Mouse (Mus musculus) ES-Bruce4 (cell line): ENCODE measurements around the gene Zranb3. TPM values are rescaled to one million over a fixed set of nuclear protein-coding genes. Genes with fewer than 3 reads are reported as not detected.

ENCODE experiments used
- H3K27ac ChIP-seq: 2 replicates; pipeline ENCODE4 v1.5.1; 2012; ENCODE audit warnings: low read length, inconsistent platforms; ENCODE audit not compliant: insufficient read depth
- H3K27me3 ChIP-seq: 2 replicates; pipeline ENCODE4 v1.6.1; 2012; ENCODE audit warnings: mild to moderate bottlenecking, low read length, inconsistent platforms; ENCODE audit not compliant: control insufficient read depth, poor library complexity, insufficient read depth, severe bottlenecking
- H3K36me3 ChIP-seq: 2 replicates; pipeline ENCODE4 v1.6.1; 2012; ENCODE audit warnings: inconsistent platforms, mild to moderate bottlenecking, low read length, moderate library complexity; ENCODE audit not compliant: control insufficient read depth, poor library complexity, insufficient read depth, severe bottlenecking
- H3K4me1 ChIP-seq: one replicate; pipeline ENCODE4 v1.8.1; 2011; ENCODE audit warnings: low read length; ENCODE audit not compliant: control insufficient read depth, insufficient read depth
- H3K4me3 ChIP-seq: 2 replicates; pipeline ENCODE4 v1.5.1; 2011; ENCODE audit warnings: low read depth, mild to moderate bottlenecking, low read length
- H3K9ac ChIP-seq: 2 replicates; pipeline ENCODE4 v1.6.1; 2012; ENCODE audit warnings: low read depth, mild to moderate bottlenecking, inconsistent platforms; ENCODE audit not compliant: poor library complexity, severe bottlenecking
- H3K9me3 ChIP-seq: replicated peaks from 2 replicates; pipeline ENCODE4 v1.6.1; 2012; ENCODE audit warnings: mild to moderate bottlenecking, low read length, inconsistent platforms; ENCODE audit not compliant: control insufficient read depth, poor library complexity, insufficient read depth, severe bottlenecking
- CTCF ChIP-seq: IDR thresholded peaks from one replicate; pipeline ENCODE4 v1.8.1; 2011; ENCODE audit warnings: low read depth, low read length
- EP300 ChIP-seq: IDR thresholded peaks from 2 replicates; pipeline ENCODE4 v1.6.1; 2011; ENCODE audit warnings: low read depth, low read length; ENCODE audit not compliant: insufficient read depth
- POLR2A ChIP-seq: IDR thresholded peaks from one replicate; pipeline ENCODE4 v1.8.1; 2011; ENCODE audit warnings: low read length; ENCODE audit not compliant: insufficient read depth
- polyA plus RNA-seq: library from polyadenylated mRNA; stranded (reverse); fragments of >200 nt; gene quantifications from 2 replicates; pipeline ENCODE4 v1.2.4, GENCODE M21; 2011; ENCODE audit warnings: low read depth; ENCODE audit not compliant: missing spikeins, insufficient read depth, insufficient read length

Zranb3 gene
- polyA plus RNA-seq, 1 experiment, result 55.7 TPM

- Histone ChIP-seq H3K9ac (no peak overlapping the region), H3K27me3 (no peaks in the 10 kb centered on the region)
Measured at GRCm38 (mm10) chr1:128080936-128081696, 21.7 kb downstream of the Zranb3 start.

GRCm38 (mm10) chr1:128078646-128079045, 24.2 kb downstream of the Zranb3 start:
- Histone ChIP-seq H3K27me3 (no peaks in the 10 kb centered on the region), H3K4me3 (no peak overlapping the region), H3K36me3 (peaks cover 3% of the 10 kb centered on the region), H3K9ac (no peak overlapping the region), H3K9me3 (no peaks in the 10 kb centered on the region), H3K27ac (no peak overlapping the region), H3K4me1 (no peaks in the 10 kb centered on the region)
- TF ChIP-seq EP300 (no peak), POLR2A (no peak), CTCF (no peak)

More at GRCm38 (mm10) chr1:128080936-128081696, 21.7 kb downstream of the Zranb3 start:
- peaks cover 4% of the 10 kb centered on the region for H3K36me3 ChIP-seq
- H3K9me3 ChIP-seq, result peaks cover 5% of the 10 kb centered on the region; the same call in 1 of the 2 replicates
- H3K4me3 ChIP-seq, result no peak overlapping the region
- no peaks in the 10 kb centered on the region for H3K4me1 ChIP-seq
- H3K27ac ChIP-seq, result no peak overlapping the region
- no peak for TF ChIP-seq EP300

- Histone ChIP-seq H3K27ac (no peak overlapping the region), H3K9me3 (no peaks in the 10 kb centered on the region), H3K27me3 (no peaks in the 10 kb centered on the region), H3K36me3 (peaks cover 3% of the 10 kb centered on the region), H3K4me1 (no peaks in the 10 kb centered on the region), H3K9ac (no peak overlapping the region), H3K4me3 (no peak overlapping the region)
- TF ChIP-seq POLR2A (no peak), EP300 (no peak), CTCF (no peak)
Measured at GRCm38 (mm10) chr1:128077788-128078187, 25.1 kb downstream of the Zranb3 start.

GRCm38 (mm10) chr1:128076791-128077479, 25.9 kb downstream of the Zranb3 start:
- TF ChIP-seq EP300 (no peak), CTCF (no peak), POLR2A (no peak)
- H3K27ac ChIP-seq, result no peak overlapping the region
- H3K27me3 ChIP-seq, result no peaks in the 10 kb centered on the region
- H3K9ac ChIP-seq, result no peak overlapping the region
- no peaks in the 10 kb centered on the region for H3K9me3 ChIP-seq
- no peak overlapping the region for H3K4me3 ChIP-seq
- peaks cover 3% of the 10 kb centered on the region for H3K36me3 ChIP-seq
- H3K4me1 ChIP-seq, result no peaks in the 10 kb centered on the region

GRCm38 (mm10) chr1:128073051-128073450, 29.8 kb downstream of the Zranb3 start:
- TF ChIP-seq CTCF, result no peak
- no peak for TF ChIP-seq POLR2A
- TF ChIP-seq EP300, result no peak
- peaks cover 3% of the 10 kb centered on the region for H3K36me3 ChIP-seq
- no peak overlapping the region for H3K27ac ChIP-seq
- H3K9ac ChIP-seq, result no peak overlapping the region
- H3K4me3 ChIP-seq, result no peak overlapping the region
- H3K4me1 ChIP-seq, result no peaks in the 10 kb centered on the region
- H3K27me3 ChIP-seq, result no peaks in the 10 kb centered on the region
- H3K9me3 ChIP-seq, result no peaks in the 10 kb centered on the region

- TF ChIP-seq EP300 (no peak), CTCF (no peak)
Measured at GRCm38 (mm10) chr1:128070003-128070402, 32.8 kb downstream of the Zranb3 start.

More at GRCm38 (mm10) chr1:128070003-128070402, 32.8 kb downstream of the Zranb3 start:
- H3K36me3 ChIP-seq, result peaks cover 3% of the 10 kb centered on the region; the same call in 1 of the 2 replicates
- H3K4me3 ChIP-seq, result no peak overlapping the region
- H3K9me3 ChIP-seq, result peaks cover 3% of the 10 kb centered on the region; the same call in 1 of the 2 replicates
- H3K4me1 ChIP-seq, result no peaks in the 10 kb centered on the region
- no peak overlapping the region for H3K9ac ChIP-seq
- H3K27me3 ChIP-seq, result no peaks in the 10 kb centered on the region
- no peak overlapping the region for H3K27ac ChIP-seq
